Mouse (Mus musculus): ENCODE data around the gene Col5a2. TPM values are rescaled to one million over a fixed set of nuclear protein-coding genes. Genes with fewer than 3 reads are reported as not detected.
"Not testable (repeated sequence)": the region's sequence is repeated elsewhere in the genome, so short reads cannot be mapped to it uniquely, and the experiment has no call there.

Gene Col5a2
- total RNA-seq, 1 experiment from 2014 or later, result not detected

- ATAC-seq (replicated peaks in 1 of 2; ENCODE audit: insufficient read depth in 1 of 2, low FRiP score in 2 of 2, low TSS enrichment in 1 of 2, low read depth in 1 of 2, poor library complexity in 2 of 2, severe bottlenecking in 2 of 2), result no peak
These were observed 42.3 kb downstream of the Col5a2 start for GRCm38 (mm10) chr1:45460767-45461166.

GRCm38 (mm10) chr1:45455763-45456162 is 47.3 kb downstream of the Col5a2 start:
- ATAC-seq (replicated peaks in 1 of 2; ENCODE audit: insufficient read depth in 1 of 2, low FRiP score in 2 of 2, low TSS enrichment in 1 of 2, low read depth in 1 of 2, poor library complexity in 2 of 2, severe bottlenecking in 2 of 2), result no peak

GRCm38 (mm10) chr1:45448856-45449255 is 54.2 kb downstream of the Col5a2 start:
- ATAC-seq (replicated peaks in 1 of 2; ENCODE audit: insufficient read depth in 1 of 2, low FRiP score in 2 of 2, low TSS enrichment in 1 of 2, low read depth in 1 of 2, poor library complexity in 2 of 2, severe bottlenecking in 2 of 2), result no peak

- peak; percentile 66 to 73 for ATAC-seq (replicated peaks in 1 of 2; ENCODE audit: insufficient read depth in 1 of 2, low FRiP score in 2 of 2, low TSS enrichment in 1 of 2, low read depth in 1 of 2, poor library complexity in 2 of 2, severe bottlenecking in 2 of 2)
These were observed 71.2 kb downstream of the Col5a2 start for GRCm38 (mm10) chr1:45431922-45432321.

- no peak for ATAC-seq (replicated peaks in 1 of 2; ENCODE audit: insufficient read depth in 1 of 2, low FRiP score in 2 of 2, low TSS enrichment in 1 of 2, low read depth in 1 of 2, poor library complexity in 2 of 2, severe bottlenecking in 2 of 2)
These were observed 72.6 kb downstream of the Col5a2 start for GRCm38 (mm10) chr1:45430520-45430919.

- not testable (repeated sequence) for ATAC-seq (replicated peaks in 1 of 2; ENCODE audit: insufficient read depth in 1 of 2, low FRiP score in 2 of 2, low TSS enrichment in 1 of 2, low read depth in 1 of 2, poor library complexity in 2 of 2, severe bottlenecking in 2 of 2)
These were observed 73.9 kb downstream of the Col5a2 start for GRCm38 (mm10) chr1:45429145-45429544.

GRCm38 (mm10) chr1:45423915-45424314 is 79.2 kb downstream of the Col5a2 start:
- ATAC-seq (replicated peaks in 1 of 2; ENCODE audit: insufficient read depth in 1 of 2, low FRiP score in 2 of 2, low TSS enrichment in 1 of 2, low read depth in 1 of 2, poor library complexity in 2 of 2, severe bottlenecking in 2 of 2), result no peak

GRCm38 (mm10) chr1:45420554-45420953 is 82.5 kb downstream of the Col5a2 start:
- ATAC-seq (replicated peaks in 1 of 2; ENCODE audit: insufficient read depth in 1 of 2, low FRiP score in 2 of 2, low TSS enrichment in 1 of 2, low read depth in 1 of 2, poor library complexity in 2 of 2, severe bottlenecking in 2 of 2), result no peak

GRCm38 (mm10) chr1:45419858-45420257 is 83.2 kb downstream of the Col5a2 start:
- no peak for ATAC-seq (replicated peaks in 1 of 2; ENCODE audit: insufficient read depth in 1 of 2, low FRiP score in 2 of 2, low TSS enrichment in 1 of 2, low read depth in 1 of 2, poor library complexity in 2 of 2, severe bottlenecking in 2 of 2)

- no peak for ATAC-seq (replicated peaks in 1 of 2; ENCODE audit: insufficient read depth in 1 of 2, low FRiP score in 2 of 2, low TSS enrichment in 1 of 2, low read depth in 1 of 2, poor library complexity in 2 of 2, severe bottlenecking in 2 of 2)
These were observed 121.2 kb downstream of the Col5a2 start for GRCm38 (mm10) chr1:45381866-45382265.

GRCm38 (mm10) chr1:45379992-45380690 is 122.9 kb downstream of the Col5a2 start:
- ATAC-seq (replicated peaks in 1 of 2; ENCODE audit: insufficient read depth in 1 of 2, low FRiP score in 2 of 2, low TSS enrichment in 1 of 2, low read depth in 1 of 2, poor library complexity in 2 of 2, severe bottlenecking in 2 of 2), result no peak

GRCm38 (mm10) chr1:45365427-45365826 is 137.7 kb downstream of the Col5a2 start:
- no peak for ATAC-seq (replicated peaks in 1 of 2; ENCODE audit: insufficient read depth in 1 of 2, low FRiP score in 2 of 2, low TSS enrichment in 1 of 2, low read depth in 1 of 2, poor library complexity in 2 of 2, severe bottlenecking in 2 of 2)

GRCm38 (mm10) chr1:45363274-45363673 is 139.8 kb downstream of the Col5a2 start:
- ATAC-seq (replicated peaks in 1 of 2; ENCODE audit: insufficient read depth in 1 of 2, low FRiP score in 2 of 2, low TSS enrichment in 1 of 2, low read depth in 1 of 2, poor library complexity in 2 of 2, severe bottlenecking in 2 of 2), result no peak

- ATAC-seq (replicated peaks in 1 of 2; ENCODE audit: insufficient read depth in 1 of 2, low FRiP score in 2 of 2, low TSS enrichment in 1 of 2, low read depth in 1 of 2, poor library complexity in 2 of 2, severe bottlenecking in 2 of 2), result no peak
These were observed 143.4 kb downstream of the Col5a2 start for GRCm38 (mm10) chr1:45359673-45360072.

- no peak for ATAC-seq (replicated peaks in 1 of 2; ENCODE audit: insufficient read depth in 1 of 2, low FRiP score in 2 of 2, low TSS enrichment in 1 of 2, low read depth in 1 of 2, poor library complexity in 2 of 2, severe bottlenecking in 2 of 2)
These were observed 143.9 kb downstream of the Col5a2 start for GRCm38 (mm10) chr1:45359147-45359546.

GRCm38 (mm10) chr1:45358020-45358419 is 145.1 kb downstream of the Col5a2 start:
- ATAC-seq (replicated peaks in 1 of 2; ENCODE audit: insufficient read depth in 1 of 2, low FRiP score in 2 of 2, low TSS enrichment in 1 of 2, low read depth in 1 of 2, poor library complexity in 2 of 2, severe bottlenecking in 2 of 2), result no peak

GRCm38 (mm10) chr1:45355944-45356343 is 147.1 kb downstream of the Col5a2 start:
- no peak for ATAC-seq (replicated peaks in 1 of 2; ENCODE audit: insufficient read depth in 1 of 2, low FRiP score in 2 of 2, low TSS enrichment in 1 of 2, low read depth in 1 of 2, poor library complexity in 2 of 2, severe bottlenecking in 2 of 2)

- no peak for ATAC-seq (replicated peaks in 1 of 2; ENCODE audit: insufficient read depth in 1 of 2, low FRiP score in 2 of 2, low TSS enrichment in 1 of 2, low read depth in 1 of 2, poor library complexity in 2 of 2, severe bottlenecking in 2 of 2)
These were observed 173.9 kb downstream of the Col5a2 start for GRCm38 (mm10) chr1:45329149-45329548.

Measured in hematopoietic stem cell, adult 5-6 weeks (primary cell).